Mouse (Mus musculus) hindbrain, embryonic 16.5 days (tissue): ENCODE results near the gene Rab8b. TPM values are rescaled to one million over a fixed set of nuclear protein-coding genes. Genes with fewer than 3 reads are reported as not detected.
"Not testable (repeated sequence)": the region's sequence is repeated elsewhere in the genome, so short reads cannot be mapped to it uniquely, and the experiment has no call there.

Source experiments
- ATAC-seq: fragments of 200-750 bp; cut with Nextera tagmentation; 2 replicates; pipeline ENCODE4 v1.8.0; 2017; ENCODE audit warnings: moderate TSS enrichment, moderate library complexity
- H3K27ac ChIP-seq: fragments of 300-500 bp; sonication (generic); 2 replicates; pipeline ENCODE4 v1.5.1; 2014; ENCODE audit warnings: low read depth, mild to moderate bottlenecking, control low read depth, low read length, moderate library complexity
- H3K27me3 ChIP-seq: fragments of 300-500 bp; sonication (generic); replicated peaks from 2 replicates; pipeline ENCODE4 v1.6.1; 2014; ENCODE audit warnings: low read length; ENCODE audit not compliant: control insufficient read depth, insufficient read depth
- H3K36me3 ChIP-seq: fragments of 300-500 bp; sonication (generic); 2 replicates; pipeline ENCODE4 v1.6.1; 2014; ENCODE audit warnings: mild to moderate bottlenecking, low read length, moderate library complexity, mixed read lengths; ENCODE audit not compliant: control insufficient read depth, insufficient read depth
- H3K4me1 ChIP-seq: fragments of 300-500 bp; sonication (generic); 2 replicates; pipeline ENCODE4 v1.6.1; 2014; ENCODE audit warnings: low read depth, low read length; ENCODE audit not compliant: control insufficient read depth, insufficient read depth
- H3K4me2 ChIP-seq: fragments of 300-500 bp; sonication (generic); 2 replicates; pipeline ENCODE4 v1.6.1; 2014; ENCODE audit warnings: mild to moderate bottlenecking, low read length, control low read depth, moderate library complexity
- H3K4me3 ChIP-seq: fragments of 300-500 bp; sonication (generic); 2 replicates; pipeline ENCODE4 v1.5.1; 2014; ENCODE audit warnings: mild to moderate bottlenecking, low read length, control low read depth, moderate library complexity
- H3K9ac ChIP-seq: fragments of 300-500 bp; sonication (generic); 2 replicates; pipeline ENCODE4 v1.6.1; 2014; ENCODE audit warnings: low read depth, mild to moderate bottlenecking, control low read depth, low read length, moderate library complexity
- H3K9me3 ChIP-seq: fragments of 300-500 bp; sonication (generic); 2 replicates; pipeline ENCODE4 v1.6.1; 2014; ENCODE audit warnings: mild to moderate bottlenecking, low read length, moderate library complexity; ENCODE audit not compliant: control insufficient read depth
- WGBS: fragments of 180-500 bp; shearing (Covaris S2); extraction: QIAGEN DNeasy Blood & Tissue Kit; methylation state at CpG from one replicate; pipeline ENCODE4 v1.1.7; 2014; 5-methylcytosine and 5-hydroxymethylcytosine counted together
- polyA plus RNA-seq: library from polyadenylated mRNA; unstranded; fragments of >200 nt; fragmentation: Nextera tagmentation; extraction: Ambion mirVana; gene quantifications from 2 replicates; pipeline ENCODE4 v1.2.1, GENCODE M21; 2015

Rab8b gene
- polyA plus RNA-seq, 1 experiment from 2014 or later, result 36.2 TPM

GRCm38 (mm10) chr9:66895995-66896394 is 23.5 kb downstream of the Rab8b start:
- H3K9me3 ChIP-seq, result no peaks in the 10 kb centered on the region
- WGBS, result 71% methylated on average over 5 of the region's 5 CpGs
- H3K4me3 ChIP-seq, result no peak overlapping the region
- no peak overlapping the region for H3K4me2 ChIP-seq
- no peaks in the 10 kb centered on the region for H3K36me3 ChIP-seq
- no peaks in the 10 kb centered on the region for H3K27me3 ChIP-seq
- H3K27ac ChIP-seq, result no peak overlapping the region
- no peak overlapping the region for H3K9ac ChIP-seq
- 0 out of 2 replicates have a peak, but pooled peaks cover 2% of the 10 kb centered on the region for H3K4me1 ChIP-seq
- ATAC-seq, result no peak

- Histone ChIP-seq H3K9ac (no peak overlapping the region), H3K9me3 (no peaks in the 10 kb centered on the region), H3K4me2 (no peak overlapping the region), H3K27ac (no peak overlapping the region), H3K36me3 (no peaks in the 10 kb centered on the region), H3K4me3 (no peak overlapping the region), H3K4me1 (0 out of 2 replicates have a peak, but pooled peaks cover 2% of the 10 kb centered on the region), H3K27me3 (no peaks in the 10 kb centered on the region)
- ATAC-seq, result no peak
- WGBS, result 80% methylated on average over 10 of the region's 10 CpGs
These were observed 24.3 kb downstream of the Rab8b start for GRCm38 (mm10) chr9:66895035-66895779.

- Histone ChIP-seq H3K4me3 (no peak overlapping the region), H3K27ac (no peak overlapping the region), H3K36me3 (no peaks in the 10 kb centered on the region), H3K27me3 (no peaks in the 10 kb centered on the region), H3K4me1 (0 out of 2 replicates have a peak, but pooled peaks cover 2% of the 10 kb centered on the region), H3K9me3 (no peaks in the 10 kb centered on the region), H3K4me2 (no peak overlapping the region), H3K9ac (no peak overlapping the region)
- WGBS, result 95% methylated on average over 1 of the region's 1 CpGs
- ATAC-seq, result no peak
These were observed 25.1 kb downstream of the Rab8b start for GRCm38 (mm10) chr9:66894421-66894820.

GRCm38 (mm10) chr9:66892456-66892855 is 27.0 kb downstream of the Rab8b start:
- not testable (repeated sequence) for H3K9me3 ChIP-seq, ATAC-seq, H3K36me3 ChIP-seq, H3K4me2 ChIP-seq, H3K9ac ChIP-seq, H3K27me3 ChIP-seq, H3K4me3 ChIP-seq, H3K27ac ChIP-seq, H3K4me1 ChIP-seq
- WGBS, result 99% methylated on average over 4 of the region's 4 CpGs

GRCm38 (mm10) chr9:66887960-66888610 is 31.4 kb downstream of the Rab8b start:
- peak overlapping the region; percentile 69 for H3K27ac ChIP-seq
- peak; percentile 79 for ATAC-seq
- H3K27me3 ChIP-seq, result no peaks in the 10 kb centered on the region
- WGBS, result 24% methylated on average over 6 of the region's 6 CpGs
- no peak overlapping the region for H3K4me2 ChIP-seq
- no peak overlapping the region for H3K4me3 ChIP-seq
- no peak overlapping the region for H3K9ac ChIP-seq
- H3K4me1 ChIP-seq, result peaks cover 9% of the 10 kb centered on the region
- no peaks in the 10 kb centered on the region for H3K9me3 ChIP-seq
- H3K36me3 ChIP-seq, result no peaks in the 10 kb centered on the region

GRCm38 (mm10) chr9:66887301-66887902 is 32.1 kb downstream of the Rab8b start:
- Histone ChIP-seq H3K27ac (peak overlapping the region; percentile 69), H3K9me3 (no peaks in the 10 kb centered on the region), H3K9ac (no peak overlapping the region), H3K36me3 (no peaks in the 10 kb centered on the region), H3K4me2 (no peak overlapping the region), H3K4me3 (no peak overlapping the region), H3K27me3 (no peaks in the 10 kb centered on the region), H3K4me1 (peaks cover 9% of the 10 kb centered on the region)
- peak; percentile 73 for ATAC-seq
- WGBS, result 30% methylated on average over 8 of the region's 8 CpGs

GRCm38 (mm10) chr9:66886818-66887217 is 32.7 kb downstream of the Rab8b start:
- no peaks in the 10 kb centered on the region for H3K27me3 ChIP-seq
- no peak overlapping the region for H3K9ac ChIP-seq
- no peaks in the 10 kb centered on the region for H3K9me3 ChIP-seq
- peaks cover 9% of the 10 kb centered on the region for H3K4me1 ChIP-seq
- H3K36me3 ChIP-seq, result no peaks in the 10 kb centered on the region
- no peak overlapping the region for H3K4me3 ChIP-seq
- peak overlapping the region; percentile 51 for H3K27ac ChIP-seq
- 82% methylated on average over 6 of the region's 6 CpGs for WGBS
- no peak overlapping the region for H3K4me2 ChIP-seq
- ATAC-seq, result no peak

GRCm38 (mm10) chr9:66886366-66886765 is 33.1 kb downstream of the Rab8b start:
- Histone ChIP-seq H3K27me3 (no peaks in the 10 kb centered on the region), H3K4me1 (peaks cover 9% of the 10 kb centered on the region), H3K9ac (no peak overlapping the region), H3K4me2 (no peak overlapping the region), H3K27ac (peak overlapping the region; percentile 59; the same call in 1 of the 2 replicates), H3K4me3 (no peak overlapping the region), H3K9me3 (no peaks in the 10 kb centered on the region), H3K36me3 (no peaks in the 10 kb centered on the region)
- 33% methylated on average over 3 of the region's 3 CpGs for WGBS
- no peak for ATAC-seq

- H3K4me2 ChIP-seq, result no peak overlapping the region
- no peaks in the 10 kb centered on the region for H3K27me3 ChIP-seq
- no peaks in the 10 kb centered on the region for H3K36me3 ChIP-seq
- no peak overlapping the region for H3K4me3 ChIP-seq
- WGBS, result 64% methylated on average over 2 of the region's 2 CpGs
- no peak overlapping the region for H3K27ac ChIP-seq
- no peak for ATAC-seq
- peaks cover 12% of the 10 kb centered on the region for H3K4me1 ChIP-seq
- H3K9ac ChIP-seq, result no peak overlapping the region
- H3K9me3 ChIP-seq, result no peaks in the 10 kb centered on the region
These were observed 34.9 kb downstream of the Rab8b start for GRCm38 (mm10) chr9:66884609-66885008.
